Mouse (Mus musculus) retina, adult 2 months (tissue): ENCODE measurements around the gene Il22ra1.

Source experiments
- DNase-seq: peaks from one replicate; pipeline ENCODE4 v3.0.0-alpha.2; 2012; ENCODE audit warnings: low read depth, low spot score

The Il22ra1 gene

GRCm38 (mm10) chr4:135770611-135771305, 42.8 kb downstream of the Il22ra1 start:
- DNase-seq, result no peak

DNA sequence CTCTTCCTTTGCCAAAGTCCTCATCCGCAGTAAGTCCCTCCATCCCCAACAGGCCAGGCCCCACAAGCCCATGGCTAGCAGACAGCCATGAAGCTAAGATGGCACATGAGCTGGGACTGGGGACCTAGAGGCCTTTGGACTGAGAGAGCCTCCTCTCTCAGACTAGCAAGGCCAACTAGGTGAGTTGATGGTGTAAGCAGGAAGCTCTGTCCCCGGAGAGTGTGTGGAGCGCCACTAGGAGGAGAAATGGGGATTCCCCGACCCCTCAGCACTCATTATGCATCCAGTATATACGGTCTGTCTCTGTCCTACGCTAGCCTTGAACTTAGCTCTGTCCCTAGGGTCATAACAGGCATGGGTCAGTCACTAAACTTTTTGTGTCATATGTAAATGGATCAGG, 43.6 kb downstream of the Il22ra1 start:
- no peak for DNase-seq

- DNase-seq, result no peak
These were observed 44.7 kb downstream of the Il22ra1 start for GRCm38 (mm10) chr4:135772671-135773070.

GRCm38 (mm10) chr4:135774496-135774895, 46.5 kb downstream of the Il22ra1 start:
- DNase-seq, result no peak

DNA sequence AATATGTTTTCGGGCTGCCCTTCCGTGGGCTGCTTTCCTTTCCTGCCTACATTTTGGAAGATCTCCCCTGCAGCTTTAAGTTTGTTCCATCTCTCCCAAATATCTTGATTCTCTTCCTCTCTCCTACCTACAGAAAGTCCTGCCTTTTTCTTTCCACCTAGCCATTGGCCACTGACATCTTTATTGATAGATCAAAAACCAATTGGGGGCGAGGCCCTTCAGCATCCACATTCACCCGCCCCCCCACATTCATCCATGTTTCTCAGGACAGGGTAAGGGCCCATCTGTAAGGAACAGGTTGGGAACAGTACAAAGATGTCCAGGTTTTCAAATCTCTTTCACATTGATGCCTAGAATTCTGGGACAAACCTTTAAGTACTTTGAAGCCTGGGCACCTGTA, 48.9 kb downstream of the Il22ra1 start:
- no peak for DNase-seq

DNA sequence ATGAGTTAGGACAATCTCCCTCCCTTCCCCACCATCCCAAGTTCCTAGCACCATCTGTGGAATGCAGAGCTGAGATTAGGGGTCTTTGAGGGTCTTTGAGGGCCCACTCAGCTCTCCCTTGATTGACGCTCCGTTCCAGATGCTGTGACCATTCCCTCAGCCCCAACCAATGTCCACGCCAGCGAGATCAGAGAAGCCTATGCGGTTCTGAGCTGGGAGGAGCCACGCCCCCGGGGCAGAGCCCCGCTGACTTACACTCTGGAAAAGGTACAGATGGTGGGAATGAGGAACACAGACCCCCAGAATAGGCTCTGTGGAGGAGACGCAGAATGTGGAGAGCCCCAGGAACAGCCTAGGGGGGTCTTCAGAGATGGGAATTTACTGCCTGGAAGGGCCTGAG, 51.7 kb downstream of the Il22ra1 start:
- no peak for DNase-seq

- DNase-seq, result no peak
These were observed 52.3 kb downstream of the Il22ra1 start for GRCm38 (mm10) chr4:135780255-135780654.

DNA sequence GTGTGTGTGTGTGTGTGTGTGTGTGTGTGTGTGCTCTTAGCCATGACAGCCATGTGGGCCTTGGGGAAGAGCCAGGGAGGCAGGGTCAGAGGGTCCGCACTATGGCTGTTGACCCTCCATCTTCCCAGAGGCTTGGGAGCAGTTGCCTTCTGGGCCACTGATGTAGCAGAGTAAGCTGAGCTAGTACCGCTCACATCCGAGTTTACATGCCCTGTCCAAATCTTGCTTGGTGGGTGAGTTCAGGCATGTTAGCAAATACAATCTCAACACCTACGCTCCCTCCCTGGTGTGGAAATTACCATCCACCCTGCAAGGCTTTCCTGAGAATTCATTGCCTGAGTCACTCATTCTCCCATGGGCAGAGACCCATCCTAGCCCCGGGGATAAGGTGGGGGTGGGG, 53.3 kb downstream of the Il22ra1 start:
- DNase-seq, result no peak

- DNase-seq, result no peak
These were observed 58.6 kb downstream of the Il22ra1 start for GRCm38 (mm10) chr4:135786581-135786980.

GRCm38 (mm10) chr4:135787271-135787670, 59.3 kb downstream of the Il22ra1 start:
- DNase-seq, result no peak

DNA sequence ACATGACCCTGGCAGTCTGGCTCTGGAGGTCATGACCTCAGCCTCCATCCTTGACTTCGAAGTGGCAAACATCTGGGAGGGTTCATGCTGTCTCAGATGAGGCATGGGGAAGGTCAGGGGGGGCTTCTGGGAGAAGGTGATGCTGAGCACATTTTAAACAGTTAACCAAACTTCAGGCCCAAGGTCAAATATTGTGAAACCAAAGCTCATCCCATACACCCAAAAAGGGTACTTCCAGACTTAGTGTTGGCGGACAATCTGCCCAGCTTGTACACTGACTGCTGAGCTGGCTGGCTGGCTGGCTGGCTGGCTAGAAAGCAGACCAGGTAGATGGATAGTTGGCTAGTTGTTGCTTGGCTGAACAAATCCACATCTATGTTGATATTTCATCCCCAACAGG, 61.2 kb downstream of the Il22ra1 start:
- DNase-seq, result no peak

DNA sequence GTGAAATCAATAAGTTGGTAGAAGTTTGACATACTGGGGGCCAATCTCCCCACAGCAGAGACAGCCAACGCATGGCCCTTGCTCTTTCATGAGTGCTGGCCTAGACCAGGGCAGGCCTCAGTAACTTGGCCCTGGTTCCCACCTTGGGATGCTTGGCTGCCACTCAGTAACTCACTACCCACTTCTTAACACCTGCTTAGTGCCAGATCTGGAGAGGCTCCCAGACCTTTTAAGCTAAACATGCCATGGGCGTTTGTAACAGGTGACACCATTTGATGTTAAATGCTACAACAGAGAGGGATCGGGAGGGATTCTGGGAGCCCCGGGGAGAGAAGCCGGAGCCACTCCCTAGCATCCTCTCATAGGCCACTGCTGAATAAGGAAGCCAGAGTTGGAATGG, 64.8 kb downstream of the Il22ra1 start:
- DNase-seq, result no peak

GRCm38 (mm10) chr4:135797931-135798330, 70.0 kb downstream of the Il22ra1 start:
- no peak for DNase-seq

DNA sequence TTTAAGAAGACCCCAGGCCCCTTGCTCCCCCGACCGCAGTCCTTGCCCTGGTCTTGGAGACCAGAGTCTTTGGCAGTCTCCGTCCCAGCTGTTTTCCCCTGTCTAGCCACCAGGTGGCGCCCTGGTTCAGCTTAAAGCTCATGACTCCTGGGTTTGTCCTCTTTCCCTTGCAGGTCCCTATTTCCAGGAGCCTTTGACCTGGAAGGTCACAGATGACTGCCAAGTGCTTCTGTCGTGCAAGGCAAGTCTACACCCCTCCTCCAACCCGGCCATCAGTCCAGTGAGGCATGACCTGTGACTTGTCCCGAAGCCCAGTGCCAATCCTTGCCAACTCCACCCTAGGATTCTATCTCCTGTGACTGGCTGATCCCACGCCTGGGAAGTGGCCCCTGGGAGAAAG, 73.6 kb downstream of the Il22ra1 start:
- DNase-seq, result peak; percentile 69
